Mouse (Mus musculus) hindbrain, embryonic 15.5 days (tissue): Measurements from ENCODE around the gene Aanat. TPM values are rescaled to one million over a fixed set of nuclear protein-coding genes. Genes with fewer than 3 reads are reported as not detected.

Experiments used
- ATAC-seq: fragments of 200-750 bp; cut with Nextera tagmentation; 2 replicates; pipeline ENCODE4 v1.8.0; 2017; ENCODE audit warnings: low read depth, moderate number of reproducible peaks, moderate TSS enrichment; ENCODE audit not compliant: low FRiP score
- H3K27ac ChIP-seq: fragments of 300-500 bp; sonication (generic); replicated peaks from 2 replicates; pipeline ENCODE4 v1.5.1; 2015; ENCODE audit warnings: mild to moderate bottlenecking, inconsistent platforms
- H3K27me3 ChIP-seq: fragments of 300-500 bp; sonication (generic); 2 replicates; pipeline ENCODE4 v1.6.1; 2015; ENCODE audit warnings: control low read depth, inconsistent platforms
- H3K36me3 ChIP-seq: fragments of 300-500 bp; sonication (generic); 2 replicates; pipeline ENCODE4 v1.6.1; 2015; ENCODE audit warnings: control low read depth, inconsistent platforms
- H3K4me1 ChIP-seq: fragments of 300-500 bp; sonication (generic); replicated peaks from 2 replicates; pipeline ENCODE4 v1.6.1; 2015; ENCODE audit warnings: control low read depth, inconsistent platforms
- H3K4me2 ChIP-seq: fragments of 300-500 bp; sonication (generic); 2 replicates; pipeline ENCODE4 v1.6.1; 2015; ENCODE audit warnings: moderate library complexity, mild to moderate bottlenecking, inconsistent platforms
- H3K4me3 ChIP-seq: fragments of 300-500 bp; sonication (generic); 2 replicates; pipeline ENCODE4 v1.5.1; 2015; ENCODE audit warnings: mild to moderate bottlenecking, inconsistent platforms
- H3K9ac ChIP-seq: fragments of 300-500 bp; sonication (generic); 2 replicates; pipeline ENCODE4 v1.6.1; 2015; ENCODE audit warnings: inconsistent platforms
- H3K9me3 ChIP-seq: fragments of 300-500 bp; sonication (generic); 2 replicates; pipeline ENCODE4 v1.6.1; 2016; ENCODE audit warnings: control low read depth, inconsistent platforms
- WGBS: fragments of 180-500 bp; shearing (Covaris S2); methylation state at CpG from one replicate; pipeline ENCODE4 v1.1.7; 2015; 5-methylcytosine and 5-hydroxymethylcytosine counted together
- polyA plus RNA-seq: library from polyadenylated mRNA; unstranded; fragments of >200 nt; fragmentation: Nextera tagmentation; extraction: Ambion mirVana; gene quantifications from 2 replicates; pipeline ENCODE4 v1.2.1, GENCODE M21; 2015

Aanat gene
- polyA plus RNA-seq, 1 experiment from 2014 or later, result not detected

GRCm38 (mm10) chr11:116554171-116554878 is 31.9 kb upstream of the Aanat start:
- H3K27ac ChIP-seq, result no peak overlapping the region
- WGBS, result 43% methylated on average over 12 of the region's 12 CpGs
- H3K4me2 ChIP-seq, result no peak overlapping the region
- peaks cover 59% of the 10 kb centered on the region for H3K4me1 ChIP-seq
- no peaks in the 10 kb centered on the region for H3K27me3 ChIP-seq
- ATAC-seq, result no peak
- H3K9ac ChIP-seq, result no peak overlapping the region
- H3K36me3 ChIP-seq, result no peaks in the 10 kb centered on the region
- no peaks in the 10 kb centered on the region for H3K9me3 ChIP-seq
- no peak overlapping the region for H3K4me3 ChIP-seq

- Histone ChIP-seq H3K9ac (no peak overlapping the region), H3K36me3 (no peaks in the 10 kb centered on the region), H3K4me1 (peaks cover 48% of the 10 kb centered on the region), H3K4me2 (no peak overlapping the region), H3K27me3 (no peaks in the 10 kb centered on the region), H3K27ac (0 out of 2 replicates have a peak overlapping the region, but pooled peaks have one; percentile 1), H3K4me3 (no peak overlapping the region), H3K9me3 (no peaks in the 10 kb centered on the region)
- WGBS, result 67% methylated on average over 1 of the region's 1 CpGs
- 0 out of 2 replicates have a peak, but pooled peaks have one; percentile 27 for ATAC-seq
These were observed 30.7 kb upstream of the Aanat start for GRCm38 (mm10) chr11:116555572-116555971.

- Histone ChIP-seq H3K27ac (0 out of 2 replicates have a peak overlapping the region, but pooled peaks have one; percentile 1), H3K4me1 (peaks cover 41% of the 10 kb centered on the region), H3K4me3 (no peak overlapping the region), H3K9me3 (no peaks in the 10 kb centered on the region), H3K9ac (no peak overlapping the region), H3K36me3 (no peaks in the 10 kb centered on the region), H3K27me3 (no peaks in the 10 kb centered on the region), H3K4me2 (no peak overlapping the region)
- WGBS, result 64% methylated on average over 6 of the region's 6 CpGs
- ATAC-seq, result no peak
These were observed 29.9 kb upstream of the Aanat start for GRCm38 (mm10) chr11:116556308-116556707.

GRCm38 (mm10) chr11:116565283-116566041 is 20.8 kb upstream of the Aanat start:
- no peak overlapping the region for H3K4me3 ChIP-seq
- H3K9ac ChIP-seq, result no peak overlapping the region
- no peaks in the 10 kb centered on the region for H3K27me3 ChIP-seq
- H3K27ac ChIP-seq, result no peak overlapping the region
- H3K4me2 ChIP-seq, result no peak overlapping the region
- no peaks in the 10 kb centered on the region for H3K36me3 ChIP-seq
- H3K4me1 ChIP-seq, result peaks cover 15% of the 10 kb centered on the region
- WGBS, result 81% methylated on average over 7 of the region's 7 CpGs
- no peak for ATAC-seq
- no peaks in the 10 kb centered on the region for H3K9me3 ChIP-seq

GRCm38 (mm10) chr11:116567531-116567930 is 18.7 kb upstream of the Aanat start:
- Histone ChIP-seq H3K4me3 (no peak overlapping the region), H3K36me3 (no peaks in the 10 kb centered on the region), H3K27me3 (no peaks in the 10 kb centered on the region), H3K4me2 (no peak overlapping the region), H3K9me3 (no peaks in the 10 kb centered on the region), H3K9ac (no peak overlapping the region), H3K27ac (no peak overlapping the region), H3K4me1 (peaks cover 31% of the 10 kb centered on the region)
- WGBS, result 81% methylated on average over 8 of the region's 8 CpGs
- no peak for ATAC-seq

- Histone ChIP-seq H3K36me3 (no peaks in the 10 kb centered on the region), H3K9me3 (no peaks in the 10 kb centered on the region), H3K4me2 (no peak overlapping the region), H3K4me3 (no peak overlapping the region), H3K27me3 (no peaks in the 10 kb centered on the region), H3K4me1 (peaks cover 60% of the 10 kb centered on the region), H3K27ac (no peak overlapping the region), H3K9ac (no peak overlapping the region)
- ATAC-seq, result no peak
- WGBS, result 82% methylated on average over 7 of the region's 7 CpGs
These were observed 15.4 kb upstream of the Aanat start for GRCm38 (mm10) chr11:116570821-116571220.

GRCm38 (mm10) chr11:116571767-116572679 is 14.2 kb upstream of the Aanat start:
- H3K27me3 ChIP-seq, result no peaks in the 10 kb centered on the region
- no peak overlapping the region for H3K27ac ChIP-seq
- ATAC-seq, result no peak
- H3K4me3 ChIP-seq, result no peak overlapping the region
- H3K9me3 ChIP-seq, result no peaks in the 10 kb centered on the region
- H3K36me3 ChIP-seq, result no peaks in the 10 kb centered on the region
- no peak overlapping the region for H3K9ac ChIP-seq
- H3K4me2 ChIP-seq, result no peak overlapping the region
- H3K4me1 ChIP-seq, result peaks cover 72% of the 10 kb centered on the region
- 81% methylated on average over 19 of the region's 19 CpGs for WGBS

GRCm38 (mm10) chr11:116572756-116573543 is 13.3 kb upstream of the Aanat start:
- Histone ChIP-seq H3K4me3 (no peak overlapping the region), H3K9ac (no peak overlapping the region), H3K36me3 (no peaks in the 10 kb centered on the region), H3K9me3 (no peaks in the 10 kb centered on the region), H3K27me3 (no peaks in the 10 kb centered on the region), H3K27ac (peak overlapping the region; percentile 17; the same call in 1 of the 2 replicates), H3K4me2 (no peak overlapping the region), H3K4me1 (peaks cover 68% of the 10 kb centered on the region)
- 56% methylated on average over 12 of the region's 12 CpGs for WGBS
- ATAC-seq, result no peak

- 51% methylated on average over 6 of the region's 6 CpGs for WGBS
- H3K4me3 ChIP-seq, result no peak overlapping the region
- ATAC-seq, result no peak
- no peaks in the 10 kb centered on the region for H3K9me3 ChIP-seq
- no peaks in the 10 kb centered on the region for H3K36me3 ChIP-seq
- peaks cover 82% of the 10 kb centered on the region for H3K4me1 ChIP-seq
- no peak overlapping the region for H3K4me2 ChIP-seq
- no peak overlapping the region; the same call in 1 of the 2 replicates for H3K27ac ChIP-seq
- no peak overlapping the region for H3K9ac ChIP-seq
- no peaks in the 10 kb centered on the region for H3K27me3 ChIP-seq
These were observed 11.7 kb upstream of the Aanat start for GRCm38 (mm10) chr11:116574486-116574885.

- Histone ChIP-seq H3K4me3 (no peak overlapping the region), H3K27ac (no peak overlapping the region), H3K36me3 (no peaks in the 10 kb centered on the region), H3K27me3 (no peaks in the 10 kb centered on the region), H3K4me2 (no peak overlapping the region), H3K9me3 (no peaks in the 10 kb centered on the region), H3K9ac (no peak overlapping the region), H3K4me1 (peaks cover 87% of the 10 kb centered on the region)
- ATAC-seq, result no peak
- 55% methylated on average over 6 of the region's 6 CpGs for WGBS
These were observed 11.2 kb upstream of the Aanat start for GRCm38 (mm10) chr11:116574982-116575381.

GRCm38 (mm10) chr11:116575396-116575795 is 10.8 kb upstream of the Aanat start:
- Histone ChIP-seq H3K9ac (no peak overlapping the region), H3K9me3 (no peaks in the 10 kb centered on the region), H3K27ac (no peak overlapping the region), H3K36me3 (no peaks in the 10 kb centered on the region), H3K27me3 (no peaks in the 10 kb centered on the region), H3K4me2 (no peak overlapping the region), H3K4me1 (peaks cover 89% of the 10 kb centered on the region), H3K4me3 (no peak overlapping the region)
- WGBS, result 73% methylated on average over 2 of the region's 2 CpGs
- no peak for ATAC-seq
